Mouse (Mus musculus) monocyte, adult 2 months (primary cell): Measurements from ENCODE around the gene C8a.

Experiments used
- DNase-seq, 2 experiments: peaks; one replicate each; pipeline ENCODE4 v3.0.0; 2022; ENCODE audit warnings: low spot score in 2 of 2, low read depth in 1 of 2

Gene C8a

DNA sequence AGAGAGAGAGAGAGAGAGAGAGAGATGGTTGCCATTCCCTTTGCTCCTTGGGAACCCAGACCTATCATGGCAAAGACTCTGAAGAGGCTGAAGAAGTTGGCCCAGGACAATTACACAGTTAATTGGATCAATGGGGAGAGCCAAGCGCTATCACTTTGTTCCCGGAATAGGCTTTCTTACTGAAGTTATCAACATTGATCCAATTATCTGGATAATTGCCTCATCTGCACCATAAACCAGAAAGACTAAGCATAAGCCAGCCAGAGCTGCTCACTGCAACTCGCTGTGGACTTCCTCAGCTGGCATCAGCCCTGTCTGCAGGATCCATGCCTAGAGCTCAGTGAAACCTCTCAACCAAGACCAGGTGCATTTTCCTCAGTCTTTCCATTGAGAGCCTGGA, 100.6 kb downstream of the C8a start:
- no peak for DNase-seq

DNA sequence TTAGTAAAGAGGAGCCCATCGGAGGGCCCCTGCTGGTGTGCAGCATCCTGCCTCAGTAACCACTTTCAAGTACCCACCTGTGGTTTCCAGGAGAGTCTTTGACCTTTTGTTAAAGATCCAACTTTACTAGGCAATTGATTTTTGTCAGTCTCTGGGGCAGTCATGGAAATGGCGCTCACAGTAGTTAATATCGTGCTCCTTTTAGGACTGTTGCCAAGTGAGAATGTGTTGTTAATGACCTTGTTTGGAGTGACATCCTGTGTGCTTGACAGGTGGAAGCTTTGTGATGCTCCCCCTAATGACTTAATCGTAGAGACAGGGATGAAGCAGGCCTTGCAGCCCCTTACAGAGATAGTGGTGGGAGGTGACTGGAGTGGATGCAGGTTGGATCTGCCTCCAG, 105.9 kb downstream of the C8a start:
- DNase-seq = no peak

DNA sequence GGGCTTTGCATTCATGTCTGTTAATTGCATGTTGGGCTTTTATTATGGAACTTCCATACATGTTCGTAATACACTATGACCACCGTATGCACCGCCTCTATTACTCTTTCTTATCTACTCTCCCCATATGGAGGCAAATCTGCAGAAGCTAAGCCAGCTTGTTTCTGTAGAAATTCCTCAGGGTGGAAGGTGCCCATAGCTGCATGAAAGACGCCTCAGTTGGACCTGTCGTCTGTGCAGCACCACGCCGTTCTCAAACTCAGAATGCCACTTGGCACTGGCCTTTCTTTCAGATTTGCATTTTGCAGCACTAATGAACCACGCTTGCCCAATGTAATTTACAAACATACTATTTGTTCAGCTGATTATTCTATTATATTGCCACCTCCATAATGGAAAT, 106.6 kb downstream of the C8a start:
- DNase-seq = no peak

DNA sequence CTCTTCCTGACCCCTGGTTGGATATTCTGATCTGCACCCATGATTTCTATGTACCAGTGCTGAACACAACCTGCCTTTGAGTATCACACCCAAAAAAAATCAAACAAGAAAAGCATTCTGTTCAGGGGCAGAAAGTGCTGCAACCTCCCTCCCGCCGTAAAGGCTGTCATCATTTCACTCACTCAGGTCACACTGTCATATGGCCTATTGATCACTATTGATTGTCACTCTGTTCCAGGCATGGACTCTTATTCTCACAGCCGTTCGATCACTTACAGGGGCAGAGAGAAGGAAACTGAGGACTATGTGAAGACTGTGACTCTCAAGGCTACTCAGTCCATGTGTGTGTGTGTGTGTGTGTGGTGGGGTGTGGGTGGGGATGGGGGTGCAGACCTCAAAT, 108.0 kb downstream of the C8a start:
- DNase-seq = no peak

DNA sequence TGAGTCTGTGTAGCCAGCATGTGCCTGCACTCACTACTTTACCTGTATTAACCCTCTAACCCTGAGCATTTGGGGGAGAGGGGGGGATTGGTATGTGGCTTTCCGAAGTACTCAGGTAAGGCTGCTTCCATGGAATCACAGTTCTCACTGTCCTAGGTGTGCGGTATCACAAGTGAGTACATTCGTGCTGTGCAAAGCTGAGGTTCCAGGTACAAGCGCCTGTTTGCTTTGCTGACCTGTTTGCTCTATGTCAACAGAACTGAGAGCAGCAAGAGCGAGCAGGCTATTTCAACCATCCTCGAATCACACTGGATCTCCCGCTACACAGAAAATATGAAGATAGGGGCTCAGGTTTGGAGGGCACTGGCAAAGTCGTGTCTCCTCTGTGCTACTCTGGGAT, 110.1 kb downstream of the C8a start, which contains the start of gene C8b:
Gene C8b (plus strand): TSS at position 253 of the 400 bp plus-strand sequence.
- no peak for DNase-seq
